Mouse (Mus musculus): ENCODE measurements around the gene Rasgrf1.

- TF ChIP-seq EP300 (IDR thresholded peaks at IDR 0.05; ENCODE audit: insufficient read depth, low read depth, low read length) (no peak), CTCF (IDR thresholded peaks at IDR 0.05; ENCODE audit: low read depth, low read length) (no peak)
These were observed 2.3 kb downstream of the Rasgrf1 start for GRCm38 (mm10) chr9:89911891-89912549.

Measured in ES-Bruce4 (cell line).